Mouse (Mus musculus) midbrain, embryonic 12.5 days (tissue): ENCODE measurements around the gene 2010111I01Rik. TPM values are rescaled to one million over a fixed set of nuclear protein-coding genes. Genes with fewer than 3 reads are reported as not detected.
A peak's percentile ranks its signal among the peaks of the same experiment; 100 is the strongest.

Experiments
- ATAC-seq: fragments of 200-750 bp; cut with Nextera tagmentation; 2 replicates; pipeline ENCODE4 v1.8.0; 2017; ENCODE audit warnings: low read depth, moderate TSS enrichment, moderate library complexity; ENCODE audit not compliant: low FRiP score
- H3K27ac ChIP-seq: fragments of 300-500 bp; sonication (generic); replicated peaks from 2 replicates; pipeline ENCODE4 v1.5.1; 2016; ENCODE audit warnings: mild to moderate bottlenecking
- H3K27me3 ChIP-seq: fragments of 300-500 bp; sonication (generic); 2 replicates; pipeline ENCODE4 v1.6.1; 2016; ENCODE audit warnings: mild to moderate bottlenecking
- H3K36me3 ChIP-seq: fragments of 300-500 bp; sonication (generic); 2 replicates; pipeline ENCODE4 v1.6.1; 2016
- H3K4me1 ChIP-seq: fragments of 300-500 bp; sonication (generic); 2 replicates; pipeline ENCODE4 v1.6.1; 2016
- H3K4me2 ChIP-seq: fragments of 300-500 bp; sonication (generic); replicated peaks from 2 replicates; pipeline ENCODE4 v1.6.1; 2016; ENCODE audit warnings: mild to moderate bottlenecking, moderate library complexity
- H3K4me3 ChIP-seq: fragments of 300-500 bp; sonication (generic); 2 replicates; pipeline ENCODE4 v1.5.1; 2016; ENCODE audit warnings: mild to moderate bottlenecking
- H3K9ac ChIP-seq: fragments of 300-500 bp; sonication (generic); replicated peaks from 2 replicates; pipeline ENCODE4 v1.6.1; 2016; ENCODE audit warnings: mild to moderate bottlenecking, moderate library complexity
- H3K9me3 ChIP-seq: fragments of 300-500 bp; sonication (generic); 2 replicates; pipeline ENCODE4 v1.6.1; 2016; ENCODE audit warnings: mild to moderate bottlenecking
- WGBS: fragments of 180-500 bp; shearing (Covaris S2); methylation state at CpG from one replicate; pipeline ENCODE4 v1.1.7; 2016; 5-methylcytosine and 5-hydroxymethylcytosine counted together
- polyA plus RNA-seq: library from polyadenylated mRNA; unstranded; fragments of >200 nt; fragmentation: Nextera tagmentation; extraction: Ambion mirVana; gene quantifications from 2 replicates; pipeline ENCODE4 v1.2.1, GENCODE M21; 2016

The 2010111I01Rik gene
- polyA plus RNA-seq, 1 experiment from 2014 or later: 35.7 TPM

- Histone ChIP-seq H3K27ac (peak overlapping the region; percentile 87), H3K4me2 (no peak overlapping the region), H3K9ac (no peak overlapping the region), H3K4me3 (no peak overlapping the region), H3K9me3 (peaks cover 5% of the 10 kb centered on the region; the same call in 1 of the 2 replicates), H3K36me3 (no peaks in the 10 kb centered on the region), H3K27me3 (no peaks in the 10 kb centered on the region), H3K4me1 (peaks cover 22% of the 10 kb centered on the region)
- WGBS: 66% methylated on average over 4 of the region's 4 CpGs
- ATAC-seq: no peak; the same call in 1 of the 2 replicates
These were observed 147.4 kb downstream of the 2010111I01Rik start for GRCm38 (mm10) chr13:63112043-63112597.

GRCm38 (mm10) chr13:63112598-63113372, 148.1 kb downstream of the 2010111I01Rik start:
- Histone ChIP-seq H3K4me2 (0 out of 2 replicates have a peak overlapping the region, but pooled peaks have one; percentile 3), H3K27ac (peak overlapping the region; percentile 87), H3K9ac (no peak overlapping the region), H3K4me1 (peaks cover 22% of the 10 kb centered on the region), H3K4me3 (no peak overlapping the region), H3K36me3 (no peaks in the 10 kb centered on the region), H3K27me3 (no peaks in the 10 kb centered on the region), H3K9me3 (peaks cover 5% of the 10 kb centered on the region; the same call in 1 of the 2 replicates)
- 31% methylated on average over 10 of the region's 10 CpGs for WGBS
- ATAC-seq: peak; percentile 86

GRCm38 (mm10) chr13:63113881-63114301, 149.2 kb downstream of the 2010111I01Rik start:
- no peaks in the 10 kb centered on the region for H3K27me3 ChIP-seq
- H3K4me3 ChIP-seq: no peak overlapping the region
- ATAC-seq: peak; percentile 3; the same call in 1 of the 2 replicates
- peak overlapping the region; percentile 68 for H3K27ac ChIP-seq
- 29% methylated on average over 4 of the region's 4 CpGs for WGBS
- H3K9me3 ChIP-seq: peaks cover 5% of the 10 kb centered on the region; the same call in 1 of the 2 replicates
- H3K9ac ChIP-seq: no peak overlapping the region
- peaks cover 22% of the 10 kb centered on the region for H3K4me1 ChIP-seq
- no peak overlapping the region for H3K4me2 ChIP-seq
- H3K36me3 ChIP-seq: no peaks in the 10 kb centered on the region

GRCm38 (mm10) chr13:63115187-63115784, 150.6 kb downstream of the 2010111I01Rik start:
- Histone ChIP-seq H3K36me3 (no peaks in the 10 kb centered on the region), H3K9ac (no peak overlapping the region), H3K4me2 (no peak overlapping the region), H3K27me3 (no peaks in the 10 kb centered on the region), H3K4me1 (peaks cover 22% of the 10 kb centered on the region), H3K27ac (no peak overlapping the region), H3K9me3 (peaks cover 5% of the 10 kb centered on the region; the same call in 1 of the 2 replicates), H3K4me3 (no peak overlapping the region)
- ATAC-seq: no peak
- 72% methylated on average over 3 of the region's 3 CpGs for WGBS

- no peak for ATAC-seq
- WGBS: 86% methylated on average over 3 of the region's 3 CpGs
- H3K27ac ChIP-seq: no peak overlapping the region
These were observed 152.9 kb downstream of the 2010111I01Rik start for GRCm38 (mm10) chr13:63117495-63118184.

GRCm38 (mm10) chr13:63118682-63119081, 154.0 kb downstream of the 2010111I01Rik start:
- ATAC-seq: no peak
- H3K27me3 ChIP-seq: no peaks in the 10 kb centered on the region

More at GRCm38 (mm10) chr13:63117495-63118184, 152.9 kb downstream of the 2010111I01Rik start:
- H3K9ac ChIP-seq: no peak overlapping the region
- peaks cover 14% of the 10 kb centered on the region for H3K4me1 ChIP-seq
- no peaks in the 10 kb centered on the region for H3K36me3 ChIP-seq
- H3K9me3 ChIP-seq: 0 out of 2 replicates have a peak, but pooled peaks cover 2% of the 10 kb centered on the region
- H3K27me3 ChIP-seq: no peaks in the 10 kb centered on the region
- no peak overlapping the region for H3K4me2 ChIP-seq
- no peak overlapping the region for H3K4me3 ChIP-seq

GRCm38 (mm10) chr13:63120296-63120695, 155.6 kb downstream of the 2010111I01Rik start:
- ATAC-seq: no peak
- 82% methylated on average over 2 of the region's 2 CpGs for WGBS

More at GRCm38 (mm10) chr13:63118682-63119081, 154.0 kb downstream of the 2010111I01Rik start:
- peaks cover 7% of the 10 kb centered on the region for H3K4me1 ChIP-seq
- H3K36me3 ChIP-seq: no peaks in the 10 kb centered on the region
- 91% methylated on average over 3 of the region's 3 CpGs for WGBS
- 0 out of 2 replicates have a peak, but pooled peaks cover 2% of the 10 kb centered on the region for H3K9me3 ChIP-seq
- no peak overlapping the region for H3K27ac ChIP-seq
- no peak overlapping the region for H3K4me2 ChIP-seq
- H3K9ac ChIP-seq: no peak overlapping the region
- no peak overlapping the region for H3K4me3 ChIP-seq

GRCm38 (mm10) chr13:63121747-63122146, 157.1 kb downstream of the 2010111I01Rik start:
- Histone ChIP-seq H3K27ac (no peak overlapping the region), H3K27me3 (no peaks in the 10 kb centered on the region), H3K4me2 (no peak overlapping the region), H3K9me3 (no peaks in the 10 kb centered on the region), H3K4me1 (no peaks in the 10 kb centered on the region), H3K4me3 (no peak overlapping the region), H3K9ac (no peak overlapping the region), H3K36me3 (no peaks in the 10 kb centered on the region)
- 89% methylated on average over 4 of the region's 4 CpGs for WGBS
- ATAC-seq: no peak

More at GRCm38 (mm10) chr13:63120296-63120695, 155.6 kb downstream of the 2010111I01Rik start:
- H3K9ac ChIP-seq: no peak overlapping the region
- H3K4me1 ChIP-seq: no peaks in the 10 kb centered on the region
- no peak overlapping the region for H3K27ac ChIP-seq
- no peak overlapping the region for H3K4me2 ChIP-seq
- no peaks in the 10 kb centered on the region for H3K27me3 ChIP-seq
- 0 out of 2 replicates have a peak, but pooled peaks cover 2% of the 10 kb centered on the region for H3K9me3 ChIP-seq
- no peak overlapping the region for H3K4me3 ChIP-seq
- H3K36me3 ChIP-seq: no peaks in the 10 kb centered on the region

GRCm38 (mm10) chr13:63126206-63126605, 161.5 kb downstream of the 2010111I01Rik start:
- ATAC-seq: no peak
- 66% methylated on average over 3 of the region's 3 CpGs for WGBS
- no peaks in the 10 kb centered on the region for H3K27me3 ChIP-seq

GRCm38 (mm10) chr13:63127516-63127915, 162.8 kb downstream of the 2010111I01Rik start:
- no peak overlapping the region for H3K27ac ChIP-seq
- H3K4me1 ChIP-seq: no peaks in the 10 kb centered on the region
- no peaks in the 10 kb centered on the region for H3K27me3 ChIP-seq
- no peak for ATAC-seq
- WGBS: 100% methylated on average over 1 of the region's 1 CpGs
- H3K4me2 ChIP-seq: no peak overlapping the region
- H3K9ac ChIP-seq: no peak overlapping the region
- no peaks in the 10 kb centered on the region for H3K36me3 ChIP-seq
- H3K9me3 ChIP-seq: peaks cover 11% of the 10 kb centered on the region
- H3K4me3 ChIP-seq: no peak overlapping the region

More at GRCm38 (mm10) chr13:63126206-63126605, 161.5 kb downstream of the 2010111I01Rik start:
- H3K9ac ChIP-seq: no peak overlapping the region
- no peak overlapping the region for H3K4me3 ChIP-seq
- H3K4me2 ChIP-seq: no peak overlapping the region
- no peak overlapping the region for H3K27ac ChIP-seq
- no peaks in the 10 kb centered on the region for H3K36me3 ChIP-seq
- H3K4me1 ChIP-seq: no peaks in the 10 kb centered on the region
- peaks cover 11% of the 10 kb centered on the region for H3K9me3 ChIP-seq

GRCm38 (mm10) chr13:63134879-63135421, 170.3 kb downstream of the 2010111I01Rik start:
- H3K4me1 ChIP-seq: no peaks in the 10 kb centered on the region
- H3K9ac ChIP-seq: no peak overlapping the region
- H3K27ac ChIP-seq: no peak overlapping the region
- ATAC-seq: no peak
- no peak overlapping the region for H3K4me2 ChIP-seq
- H3K27me3 ChIP-seq: no peaks in the 10 kb centered on the region
- no peak overlapping the region for H3K4me3 ChIP-seq
- H3K9me3 ChIP-seq: no peaks in the 10 kb centered on the region
- no peaks in the 10 kb centered on the region for H3K36me3 ChIP-seq
- WGBS: 85% methylated on average over 5 of the region's 5 CpGs
